Mouse (Mus musculus) heart, postnatal 14 days (tissue): Measurements from ENCODE around the gene Acp2. TPM values are rescaled to one million over a fixed set of nuclear protein-coding genes. Genes with fewer than 3 reads are reported as not detected.
A peak's percentile ranks its signal among the peaks of the same experiment; 100 is the strongest.

ENCODE experiments used
- DNase-seq, 2 experiments: peaks; one replicate each; pipeline ENCODE4 v3.0.0; 2021 to 2022
- intact Hi-C: fragments of 180-260 bp; cut with DNase I; formaldehyde crosslinking; loops from one replicate; pipeline ENCODE4 v1.15.1; 2025
- total RNA-seq, 2 experiments: library from RNA; stranded (reverse); gene quantifications; 2 replicates each; pipeline ENCODE4 v1.2.3; 2021

Gene Acp2
- total RNA-seq, 2 experiments from 2014 or later: 18.1 to 19.7 TPM

- intact Hi-C loops: no loop called here
- DNase-seq: no peak
Observed at GRCm38 (mm10) chr2:91252512-91252911, 49.8 kb downstream of the Acp2 start.

- intact Hi-C loops: no loop called here
Observed at GRCm38 (mm10) chr2:91254725-91255380, 52.2 kb downstream of the Acp2 start.

GRCm38 (mm10) chr2:91255661-91256150 is 53.0 kb downstream of the Acp2 start, which contains the start of gene Pacsin3:
TSS of gene Pacsin3 (plus strand) at chr2:91255954.
- intact Hi-C loops: no loop called here
- peak; percentile 49 to 50 for DNase-seq

More at GRCm38 (mm10) chr2:91254725-91255380, 52.2 kb downstream of the Acp2 start:
- no peak for DNase-seq

GRCm38 (mm10) chr2:91256256-91257125 is 53.8 kb downstream of the Acp2 start:
- peak; percentile 76 to 77 for DNase-seq
- intact Hi-C loops: no loop called here

GRCm38 (mm10) chr2:91257126-91257980 is 54.7 kb downstream of the Acp2 start:
- intact Hi-C loops: no loop called here
- no peak for DNase-seq

GRCm38 (mm10) chr2:91258054-91258453 is 55.4 kb downstream of the Acp2 start:
- no peak for DNase-seq
- intact Hi-C loops: no loop called here

- no peak for DNase-seq
- intact Hi-C loops: no loop called here
Observed at GRCm38 (mm10) chr2:91258830-91259229, 56.1 kb downstream of the Acp2 start.

- intact Hi-C loops: no loop called here
- DNase-seq: no peak
Observed at GRCm38 (mm10) chr2:91259493-91259892, 56.8 kb downstream of the Acp2 start.

Other genes starting within 250 kb of the Acp2 start
- 10 to 100 TPM; 11.6 to 12.4 TPM for gene Rapsn, start 167.3 kb upstream of the Acp2 start, total RNA-seq
- gene Psmc3, start 148.9 kb upstream of the Acp2 start, total RNA-seq: 100 to 1,000 TPM; 209 to 211 TPM
- 10 to 100 TPM; 24.7 to 25.5 TPM for gene Slc39a13, start 132.5 kb upstream of the Acp2 start, total RNA-seq
- 1 to 10 TPM; 4.1 TPM for gene Spi1, start 120.5 kb upstream of the Acp2 start, total RNA-seq
- 1,000 to 10,000 TPM; 1,701 to 1,920 TPM for gene Mybpc3, start 84.7 kb upstream of the Acp2 start, total RNA-seq
- 1 to 10 TPM; 6.6 to 7.7 TPM for gene Madd, start 19.0 kb upstream of the Acp2 start, total RNA-seq
- 10 to 100 TPM in 1 of 2 experiments, 1 to 10 TPM in 1; 8.6 to 11.8 TPM for gene Nr1h3, start 51 bp upstream of the Acp2 start, total RNA-seq
- gene Ddb2, start 34.1 kb downstream of the Acp2 start, total RNA-seq: 1 to 10 TPM; 4.6 to 6.3 TPM
- 100 to 1,000 TPM; 106 to 109 TPM for gene Pacsin3, start 53.1 kb downstream of the Acp2 start, total RNA-seq
- gene Arfgap2, start 62.1 kb downstream of the Acp2 start, total RNA-seq: 10 to 100 TPM; 59.2 to 62.4 TPM
- gene 1110051M20Rik, start 241.8 kb downstream of the Acp2 start, total RNA-seq: 10 to 100 TPM; 10.5 to 12.0 TPM